Mouse (Mus musculus): ENCODE data around the gene Tbc1d8. TPM values are rescaled to one million over a fixed set of nuclear protein-coding genes. Genes with fewer than 3 reads are reported as not detected.

Tbc1d8 gene
- total and polyA plus RNA-seq, 3 experiments: 1.5 to 2.4 TPM; not detected in 1

DNA sequence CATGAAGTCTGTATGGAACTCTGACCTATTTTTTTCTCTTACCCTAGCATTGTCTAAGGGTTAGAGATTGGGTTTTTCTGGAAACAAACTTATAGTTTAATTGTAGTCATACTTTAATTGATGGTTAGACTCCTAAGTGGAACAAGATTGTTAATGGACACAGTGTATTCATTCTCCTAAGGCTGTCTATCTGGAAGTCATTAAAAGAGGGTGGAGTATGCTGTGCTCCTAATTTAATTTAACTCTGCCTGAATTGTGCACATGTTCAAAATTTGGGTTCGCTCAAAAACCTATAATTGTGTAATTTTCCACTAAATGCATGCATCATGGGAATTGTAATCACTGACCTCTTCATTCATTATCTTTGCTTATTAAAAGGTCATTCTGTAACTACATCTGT is 113.0 kb downstream of the Tbc1d8 start:
- no peak for DNase-seq (ENCODE audit: low read depth, low spot score)
- no peak overlapping the region for H3K9ac ChIP-seq (ENCODE audit: control insufficient read depth, low read depth, low read length, poor library complexity, severe bottlenecking)
- peaks cover 2 to 26% of the 10 kb centered on the region in 2 experiments; a peak in 2 of 4 replicates for H3K4me1 ChIP-seq (ENCODE audit: control insufficient read depth in 1 of 2, insufficient read depth in 2 of 2, low read length in 2 of 2)
- no peak overlapping the region for H3K27ac ChIP-seq (ENCODE audit: control insufficient read depth, low read depth, low read length)
- H3K79me2 ChIP-seq (ENCODE audit: control insufficient read depth, insufficient read depth, low read length, poor library complexity): peaks cover 25% of the 10 kb centered on the region
- TF ChIP-seq BHLHE40 (IDR thresholded peaks at IDR 0.05; ENCODE audit: borderline replicate concordance, low read depth, low read length) (no peak), MEF2A (IDR thresholded peaks at IDR 0.05; ENCODE audit: extremely low read depth, insufficient replicate concordance, low read depth, low read length, poor library complexity, severe bottlenecking) (no peak), KAT2A (conservative IDR thresholded peaks at IDR 0.05; ENCODE audit: low read depth, low read length) (no peak), MAFK (IDR thresholded peaks at IDR 0.05; ENCODE audit: borderline replicate concordance, low read depth, low read length) (no peak)
- H3K27me3 ChIP-seq (ENCODE audit: control insufficient read depth in 1 of 2, insufficient read depth in 2 of 2, low read length in 2 of 2): no peaks in the 10 kb centered on the region
- H3K9me3 ChIP-seq (replicated peaks; ENCODE audit: insufficient read depth, low read length): no peaks in the 10 kb centered on the region
- peaks cover 19% of the 10 kb centered on the region in 2 experiments for H3K36me3 ChIP-seq (ENCODE audit: control insufficient read depth in 1 of 2, insufficient read depth in 2 of 2, low read length in 2 of 2)
- no peak overlapping the region for H3K4me3 ChIP-seq (ENCODE audit: control insufficient read depth in 1 of 2, insufficient read depth in 1 of 2, low read depth in 2 of 2, low read length in 2 of 2)

DNA sequence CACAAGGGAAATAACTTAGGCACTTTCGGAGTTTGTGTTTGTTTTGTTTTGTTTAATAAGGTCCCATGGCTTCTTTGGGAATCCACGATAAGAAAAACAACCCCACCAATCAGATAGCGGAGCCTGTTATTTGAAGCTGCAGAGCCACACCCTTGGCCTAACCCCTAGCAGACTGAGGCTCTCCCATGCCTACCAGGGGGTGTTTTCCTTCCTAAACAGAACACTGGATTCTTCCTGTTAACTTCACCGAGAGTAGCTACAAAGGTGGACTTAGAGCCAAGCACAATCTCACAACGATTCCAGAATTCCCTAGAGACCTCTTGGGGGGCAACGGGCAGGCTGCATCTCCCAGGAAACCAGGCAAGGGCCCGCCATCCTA is 116.1 kb downstream of the Tbc1d8 start:
- no peak overlapping the region for H3K9ac ChIP-seq (ENCODE audit: control insufficient read depth, low read depth, low read length, poor library complexity, severe bottlenecking)
- H3K4me1 ChIP-seq (ENCODE audit: control insufficient read depth in 1 of 2, insufficient read depth in 2 of 2, low read length in 2 of 2): peaks cover 0 to 17% of the 10 kb centered on the region in 2 experiments; a peak in 2 of 4 replicates
- TF ChIP-seq EP300 (IDR thresholded peaks at IDR 0.05; ENCODE audit: low read depth in 1 of 2, low read length in 2 of 2) (no peak), GATA1 (IDR thresholded peaks at IDR 0.05; ENCODE audit: low read depth, low read length) (peak; percentile 20; the same call in 1 of the 2 replicates), TCF12 (IDR thresholded peaks at IDR 0.05; ENCODE audit: low read depth, low read length) (no peak), TAL1 (IDR thresholded peaks at IDR 0.05; ENCODE audit: low read length) (no peak), USF1 (IDR thresholded peaks at IDR 0.05; ENCODE audit: low read depth, low read length) (no peak), HCFC1 (IDR thresholded peaks at IDR 0.05; ENCODE audit: low read depth, low read length) (no peak), JUND (IDR thresholded peaks at IDR 0.05; ENCODE audit: low read depth, low read length) (no peak), NRF1 (IDR thresholded peaks at IDR 0.05; ENCODE audit: insufficient read depth, low read depth, low read length, poor library complexity, severe bottlenecking) (no peak), ETS1 (IDR thresholded peaks at IDR 0.05; ENCODE audit: low read depth, low read length) (no peak)
- H3K9me3 ChIP-seq (replicated peaks; ENCODE audit: insufficient read depth, low read length): no peaks in the 10 kb centered on the region
- no peak overlapping the region for H3K4me3 ChIP-seq (ENCODE audit: control insufficient read depth in 1 of 2, insufficient read depth in 1 of 2, low read depth in 2 of 2, low read length in 2 of 2)
- H3K36me3 ChIP-seq (ENCODE audit: control insufficient read depth in 1 of 2, insufficient read depth in 2 of 2, low read length in 2 of 2): peaks cover 0 to 6% of the 10 kb centered on the region in 2 experiments; a peak in 2 of 4 replicates
- DNase-seq (ENCODE audit: low read depth, low spot score): peak; percentile 33
- H3K27me3 ChIP-seq (ENCODE audit: control insufficient read depth in 1 of 2, insufficient read depth in 2 of 2, low read length in 2 of 2): peaks cover 0 to 3% of the 10 kb centered on the region in 2 experiments
- H3K27ac ChIP-seq (ENCODE audit: control insufficient read depth, low read depth, low read length): no peak overlapping the region
- no peaks in the 10 kb centered on the region for H3K79me2 ChIP-seq (ENCODE audit: control insufficient read depth, insufficient read depth, low read length, poor library complexity)
